Mouse (Mus musculus) embryonic facial prominence, embryonic 11.5 days (tissue): ENCODE measurements around the gene Racgap1. TPM values are rescaled to one million over a fixed set of nuclear protein-coding genes. Genes with fewer than 3 reads are reported as not detected.
A peak's percentile ranks its signal among the peaks of the same experiment; 100 is the strongest.

Experiments
- ATAC-seq: fragments of 200-750 bp; cut with Nextera tagmentation; replicated peaks from 2 replicates; pipeline ENCODE4 v1.8.0; 2017; ENCODE audit warnings: low read depth; ENCODE audit not compliant: insufficient number of reproducible peaks, low FRiP score, low TSS enrichment
- DNase-seq: peaks from one replicate; pipeline ENCODE4 v3.0.0-alpha.2; 2015; ENCODE audit warnings: low spot score
- H3K27ac ChIP-seq: fragments of 300-500 bp; sonication (generic); replicated peaks from 2 replicates; pipeline ENCODE4 v1.5.1; 2014; ENCODE audit warnings: mild to moderate bottlenecking, low read depth, low read length, control low read depth
- H3K27me3 ChIP-seq: fragments of 300-500 bp; sonication (generic); 2 replicates; pipeline ENCODE4 v1.6.1; 2014; ENCODE audit warnings: mild to moderate bottlenecking, low read length, moderate library complexity, mixed read lengths; ENCODE audit not compliant: control insufficient read depth, insufficient read depth
- H3K36me3 ChIP-seq: fragments of 300-500 bp; sonication (generic); replicated peaks from 2 replicates; pipeline ENCODE4 v1.6.1; 2014; ENCODE audit warnings: low read depth, mild to moderate bottlenecking, low read length, moderate library complexity, mixed read lengths; ENCODE audit not compliant: control insufficient read depth, insufficient read depth
- H3K4me1 ChIP-seq: fragments of 300-500 bp; sonication (generic); 2 replicates; pipeline ENCODE4 v1.6.1; 2014; ENCODE audit warnings: low read length, mixed read lengths; ENCODE audit not compliant: control insufficient read depth, insufficient read depth
- H3K4me2 ChIP-seq: fragments of 300-500 bp; sonication (generic); 2 replicates; pipeline ENCODE4 v1.6.1; 2014; ENCODE audit warnings: low read depth, mild to moderate bottlenecking, control low read depth, low read length, moderate library complexity
- H3K4me3 ChIP-seq: fragments of 300-500 bp; sonication (generic); 2 replicates; pipeline ENCODE4 v1.5.1; 2014; ENCODE audit warnings: low read depth, low read length, control low read depth
- H3K9ac ChIP-seq: fragments of 300-500 bp; sonication (generic); replicated peaks from 2 replicates; pipeline ENCODE4 v1.6.1; 2014; ENCODE audit warnings: mild to moderate bottlenecking, control low read depth, low read length
- H3K9me3 ChIP-seq: fragments of 300-500 bp; sonication (generic); replicated peaks from 2 replicates; pipeline ENCODE4 v1.6.1; 2016; ENCODE audit warnings: mild to moderate bottlenecking, low read length, inconsistent platforms, mixed read lengths; ENCODE audit not compliant: control insufficient read depth
- WGBS: fragments of 180-500 bp; shearing (Covaris S2); extraction: QIAGEN DNeasy Blood & Tissue Kit; methylation state at CpG from one replicate; pipeline ENCODE4 v1.1.7; 2014; 5-methylcytosine and 5-hydroxymethylcytosine counted together
- polyA plus RNA-seq: library from polyadenylated mRNA; unstranded; fragments of >200 nt; fragmentation: Nextera tagmentation; extraction: Ambion mirVana; gene quantifications from 2 replicates; pipeline ENCODE4 v1.2.1, GENCODE M21; 2014

The Racgap1 gene
- polyA plus RNA-seq, 1 experiment from 2014 or later, result 152 TPM

DNA sequence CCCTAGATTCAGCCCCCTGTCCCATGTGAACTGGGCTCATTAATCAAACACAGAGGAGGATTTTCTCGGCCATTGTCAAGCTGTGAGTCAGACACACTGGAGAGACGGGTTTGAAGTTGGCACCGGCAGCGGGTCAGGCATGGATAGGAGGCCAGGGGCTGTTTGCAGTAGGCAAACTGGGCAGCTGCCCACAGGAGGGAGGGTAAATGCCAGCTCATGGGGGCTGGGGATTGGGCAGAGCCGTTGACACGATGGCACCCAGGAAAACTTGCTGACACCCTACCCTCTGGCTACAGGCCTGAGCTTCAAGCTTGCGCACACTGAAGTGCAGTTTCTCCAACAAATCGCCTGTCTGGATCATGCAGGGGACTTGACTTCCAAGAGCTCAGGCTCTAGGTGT, 59.3 kb downstream of the Racgap1 start:
- Histone ChIP-seq H3K36me3 (no peaks in the 10 kb centered on the region), H3K27me3 (peaks cover 79% of the 10 kb centered on the region), H3K9me3 (no peaks in the 10 kb centered on the region), H3K4me3 (no peak overlapping the region), H3K9ac (no peak overlapping the region), H3K4me2 (no peak overlapping the region), H3K4me1 (peaks cover 2% of the 10 kb centered on the region; the same call in 1 of the 2 replicates), H3K27ac (no peak overlapping the region)
- DNase-seq (no peak), ATAC-seq (no peak)
- 78% methylated on average over 8 of the region's 8 CpGs for WGBS

DNA sequence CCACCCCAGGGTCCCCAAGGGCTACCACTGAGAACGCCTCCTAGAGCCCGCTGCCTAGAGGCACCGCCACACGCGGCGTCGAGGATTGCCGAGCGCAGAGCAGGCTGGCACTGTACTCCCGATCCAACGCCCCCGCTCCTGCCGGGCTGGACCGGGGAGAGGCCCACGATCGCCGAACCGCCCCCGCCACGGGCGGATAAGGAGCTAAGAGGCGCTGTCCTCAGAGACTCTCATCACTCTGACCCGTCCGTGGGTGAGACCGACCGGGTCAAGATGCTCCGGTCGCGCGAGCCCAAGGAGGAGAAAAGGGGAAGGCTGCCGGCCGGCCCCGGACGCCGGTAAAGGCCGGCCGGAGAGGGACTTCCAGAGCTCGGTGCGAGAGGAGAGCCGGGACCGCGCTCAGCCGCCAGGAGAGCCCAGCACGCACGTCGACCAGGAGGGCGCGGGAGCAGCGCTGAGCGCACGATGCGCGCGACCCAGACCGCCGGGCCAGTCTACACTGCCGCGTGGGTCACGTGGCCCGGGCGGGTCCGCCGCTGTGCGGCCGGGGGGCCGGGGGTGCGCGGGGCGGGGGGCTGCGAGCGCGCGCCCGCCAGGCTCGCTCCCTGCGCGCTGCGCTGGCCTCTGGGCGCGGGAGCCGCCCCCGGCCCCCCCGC, 60.9 kb downstream of the Racgap1 start, which contains the start of gene Aqp5:
Aqp5 (plus strand) TSS at position 354 of the 656 bp plus-strand sequence.
- peaks cover 2% of the 10 kb centered on the region; the same call in 1 of the 2 replicates for H3K4me1 ChIP-seq
- H3K4me2 ChIP-seq, result peak within 1 kb of the TSS; percentile 56
- WGBS, result 2% methylated on average over 60 of the region's 83 CpGs
- ATAC-seq, result 0 out of 2 replicates have a peak, but pooled peaks have one; percentile 47
- H3K4me3 ChIP-seq, result peak within 1 kb of the TSS; percentile 32
- peak; percentile 49 for DNase-seq
- no peaks in the 10 kb centered on the region for H3K9me3 ChIP-seq
- no peak within 1 kb of the TSS; the same call in 1 of the 2 replicates for H3K9ac ChIP-seq
- no peaks in the 10 kb centered on the region for H3K36me3 ChIP-seq
- no peak within 1 kb of the TSS for H3K27ac ChIP-seq
- peaks cover 87% of the 10 kb centered on the region for H3K27me3 ChIP-seq

DNA sequence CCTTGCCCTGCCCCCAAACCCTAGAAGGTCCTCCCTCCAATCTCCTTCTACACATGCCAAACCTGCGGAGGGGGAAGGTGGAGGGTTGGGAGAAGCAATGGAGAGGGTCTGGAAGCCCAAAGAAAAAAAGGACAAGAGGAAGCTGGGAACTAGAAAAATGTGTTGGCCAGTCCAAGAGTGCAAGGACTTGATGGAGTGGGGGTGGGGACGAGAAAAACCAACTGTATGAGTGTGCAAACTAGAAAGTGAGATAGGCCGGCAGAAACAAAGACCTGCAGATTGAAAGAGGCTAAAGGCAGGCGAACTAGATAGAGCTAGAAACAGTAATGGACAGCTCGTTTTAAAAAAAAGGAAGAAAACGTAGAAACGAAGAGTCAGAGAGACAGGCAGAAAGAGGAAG, 61.8 kb downstream of the Racgap1 start:
- ATAC-seq (no peak), DNase-seq (no peak)
- Histone ChIP-seq H3K27ac (no peak overlapping the region), H3K27me3 (peaks cover 91% of the 10 kb centered on the region), H3K4me3 (no peak overlapping the region), H3K4me2 (no peak overlapping the region), H3K36me3 (no peaks in the 10 kb centered on the region), H3K9ac (no peak overlapping the region), H3K9me3 (no peaks in the 10 kb centered on the region), H3K4me1 (peaks cover 2% of the 10 kb centered on the region; the same call in 1 of the 2 replicates)
- WGBS, result 22% methylated on average over 7 of the region's 7 CpGs

DNA sequence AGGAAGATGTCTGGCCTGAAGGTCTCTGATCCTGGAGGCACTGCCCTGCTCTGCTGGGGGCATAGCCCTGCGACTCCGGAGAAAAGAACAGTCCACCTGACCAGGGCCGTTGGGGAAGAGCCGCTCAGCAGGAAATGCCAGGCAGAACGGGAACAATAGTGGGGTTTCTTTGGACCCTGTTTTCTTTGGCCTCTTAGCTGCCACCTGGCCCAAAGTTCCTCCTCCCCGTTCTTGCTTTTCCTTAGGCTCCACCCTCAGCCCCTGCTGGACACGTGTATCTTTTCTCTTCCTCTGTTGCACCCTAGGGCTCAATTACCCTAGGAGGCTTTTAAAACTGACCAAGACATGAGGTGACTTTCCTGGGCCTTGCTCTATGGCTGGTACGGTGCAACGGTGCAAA, 62.2 kb downstream of the Racgap1 start:
- 2% methylated on average over 9 of the region's 9 CpGs for WGBS
- no peaks in the 10 kb centered on the region for H3K9me3 ChIP-seq
- no peak for ATAC-seq
- no peak overlapping the region for H3K4me3 ChIP-seq
- DNase-seq, result no peak
- H3K9ac ChIP-seq, result no peak overlapping the region
- no peak overlapping the region for H3K4me2 ChIP-seq
- no peak overlapping the region for H3K27ac ChIP-seq
- peaks cover 6% of the 10 kb centered on the region for H3K4me1 ChIP-seq
- no peaks in the 10 kb centered on the region for H3K36me3 ChIP-seq
- H3K27me3 ChIP-seq, result peaks cover 92% of the 10 kb centered on the region

DNA sequence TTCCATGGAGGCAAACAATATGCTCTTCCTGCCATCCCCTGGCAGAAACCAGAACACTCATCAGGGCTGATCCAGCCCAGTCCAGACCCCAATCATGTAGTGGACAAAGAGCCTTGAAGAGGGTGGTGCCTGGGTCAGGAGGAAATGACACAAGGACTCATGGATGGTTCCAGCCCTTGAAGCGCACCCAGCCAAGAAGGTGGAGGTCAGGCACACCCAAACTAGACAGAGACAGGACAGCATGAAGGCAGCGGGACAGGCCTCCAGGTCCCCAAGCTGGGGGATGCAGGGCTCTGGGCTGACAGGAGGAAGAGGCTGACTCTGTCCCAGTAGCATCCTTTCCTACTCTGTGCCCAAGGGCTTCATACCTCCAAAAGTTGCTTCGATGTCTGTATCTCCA, 64.9 kb downstream of the Racgap1 start:
- H3K9ac ChIP-seq, result no peak overlapping the region
- H3K4me1 ChIP-seq, result peaks cover 12% of the 10 kb centered on the region
- H3K4me3 ChIP-seq, result no peak overlapping the region
- ATAC-seq (no peak), DNase-seq (no peak)
- no peak overlapping the region for H3K4me2 ChIP-seq
- 92% methylated on average over 3 of the region's 3 CpGs for WGBS
- H3K36me3 ChIP-seq, result no peaks in the 10 kb centered on the region
- peaks cover 89% of the 10 kb centered on the region for H3K27me3 ChIP-seq
- no peaks in the 10 kb centered on the region for H3K9me3 ChIP-seq
- H3K27ac ChIP-seq, result no peak overlapping the region

DNA sequence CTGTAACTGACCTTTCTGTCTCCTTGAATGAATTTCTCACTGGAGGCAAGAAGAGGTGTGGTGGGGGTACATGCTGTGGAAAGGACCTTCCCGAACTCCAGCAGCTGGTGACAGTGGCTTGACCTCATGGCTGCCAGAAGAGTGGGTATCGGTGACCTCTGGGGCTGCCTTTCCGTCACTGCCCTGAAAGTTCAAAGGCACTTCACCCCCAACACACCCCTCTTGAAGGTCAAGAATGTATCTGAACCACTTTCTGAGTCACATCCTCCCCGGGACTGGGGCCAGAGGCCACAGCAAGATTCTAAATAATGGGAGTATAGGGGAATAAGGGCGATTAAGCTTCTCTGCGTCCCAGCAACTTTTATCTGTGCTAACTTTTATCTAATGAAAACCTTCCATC, 65.7 kb downstream of the Racgap1 start:
- peaks cover 12% of the 10 kb centered on the region for H3K4me1 ChIP-seq
- no peaks in the 10 kb centered on the region for H3K36me3 ChIP-seq
- no peaks in the 10 kb centered on the region for H3K9me3 ChIP-seq
- H3K9ac ChIP-seq, result no peak overlapping the region
- WGBS, result 50% methylated on average over 6 of the region's 6 CpGs
- no peak overlapping the region for H3K27ac ChIP-seq
- peaks cover 84% of the 10 kb centered on the region for H3K27me3 ChIP-seq
- ATAC-seq (no peak), DNase-seq (no peak)
- H3K4me3 ChIP-seq, result no peak overlapping the region
- no peak overlapping the region for H3K4me2 ChIP-seq

DNA sequence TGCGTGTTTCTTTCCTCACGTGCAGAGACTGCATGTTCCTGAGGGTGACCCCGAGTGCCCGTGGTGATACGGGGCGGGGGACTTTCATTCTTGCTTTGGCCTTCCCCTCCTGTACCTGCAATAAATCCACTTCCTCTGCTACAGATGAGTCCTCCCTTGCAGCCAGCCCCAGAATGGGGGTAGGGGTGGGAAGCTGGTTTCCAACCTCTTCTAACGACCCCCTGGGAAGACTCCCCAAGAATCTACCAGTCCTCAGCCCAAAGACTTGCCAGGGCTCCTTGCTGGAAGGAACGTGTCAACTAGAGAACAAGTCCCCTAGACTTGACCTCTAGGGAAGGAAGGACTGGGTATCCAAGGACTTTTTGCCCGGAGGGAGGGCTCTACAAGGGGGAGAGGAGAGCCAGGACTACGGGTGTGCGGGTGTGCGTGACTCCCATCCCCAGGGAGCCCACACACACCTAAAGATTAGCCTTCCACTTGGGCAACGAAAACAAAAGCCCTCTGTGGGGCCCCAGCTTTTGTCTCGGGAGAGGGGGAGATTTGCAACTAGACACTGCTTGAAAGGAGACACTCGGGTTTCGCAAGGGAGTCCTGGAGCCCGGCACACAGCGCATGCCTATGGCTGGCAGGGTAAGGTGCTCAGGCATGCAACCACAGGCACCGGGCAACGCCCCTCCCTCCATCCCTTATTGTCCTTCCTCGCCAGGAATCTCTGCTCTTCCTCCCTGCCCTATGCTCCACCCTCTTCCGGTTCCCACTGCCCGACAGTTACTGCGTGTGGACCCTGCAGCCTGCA, 66.9 kb downstream of the Racgap1 start:
- DNase-seq (peak; percentile 64), ATAC-seq (peak; percentile 27; the same call in 1 of the 2 replicates)
- no peaks in the 10 kb centered on the region for H3K36me3 ChIP-seq
- peak overlapping the region; percentile 23; the same call in 1 of the 2 replicates for H3K9ac ChIP-seq
- WGBS, result under 1% methylated on average over 24 of the region's 24 CpGs
- peaks cover 76% of the 10 kb centered on the region for H3K27me3 ChIP-seq
- H3K4me2 ChIP-seq, result peak overlapping the region; percentile 20
- peaks cover 10% of the 10 kb centered on the region for H3K4me1 ChIP-seq
- H3K4me3 ChIP-seq, result peak overlapping the region; percentile 11; the same call in 1 of the 2 replicates
- H3K27ac ChIP-seq, result no peak overlapping the region
- H3K9me3 ChIP-seq, result no peaks in the 10 kb centered on the region
